Mouse (Mus musculus): ENCODE data around the gene Ifnk. TPM values are rescaled to one million over a fixed set of nuclear protein-coding genes. Genes with fewer than 3 reads are reported as not detected.

The Ifnk gene
- total and polyA plus RNA-seq, 2 experiments from 2014 or later = not detected

GRCm38 (mm10) chr4:35131592-35131991, 20.3 kb upstream of the Ifnk start:
- H3K27ac ChIP-seq (ENCODE audit: low read depth) = no peak overlapping the region
- TF ChIP-seq CTCF (IDR thresholded peaks at IDR 0.05; ENCODE audit: low read depth) = no peak
- TF ChIP-seq EP300 (IDR thresholded peaks at IDR 0.05; ENCODE audit: low read depth) = no peak
- no peak for ATAC-seq (ENCODE audit: insufficient read depth, low read depth)
- H3K4me1 ChIP-seq (ENCODE audit: control insufficient read depth, insufficient read depth) = no peaks in the 10 kb centered on the region
- 90% methylated on average over 4 of the region's 4 CpGs for WGBS
- no peaks in the 10 kb centered on the region for H3K9me3 ChIP-seq (replicated peaks; ENCODE audit: control insufficient read depth, low read length)
- no peak for DNase-seq (ENCODE audit: low spot score)
- no peaks in the 10 kb centered on the region for H3K27me3 ChIP-seq (ENCODE audit: control insufficient read depth, insufficient read depth, low read length)
- no peaks in the 10 kb centered on the region for H3K36me3 ChIP-seq (replicated peaks; ENCODE audit: control insufficient read depth, insufficient read depth, low read length)
- no peak overlapping the region for H3K4me3 ChIP-seq (ENCODE audit: low read depth, low read length)
- H3K4me2 ChIP-seq (ENCODE audit: low read depth, low read length) = no peak overlapping the region
- no peak overlapping the region for H3K9ac ChIP-seq (replicated peaks; ENCODE audit: low read depth, low read length)

- 77% methylated on average over 4 of the region's 4 CpGs for WGBS
Measured at GRCm38 (mm10) chr4:35133411-35133810, 18.4 kb upstream of the Ifnk start.

GRCm38 (mm10) chr4:35134846-35135611, 16.8 kb upstream of the Ifnk start:
- H3K4me2 ChIP-seq (ENCODE audit: low read depth, low read length) = no peak overlapping the region
- no peak for ATAC-seq (ENCODE audit: insufficient read depth, low read depth)
- no peak for DNase-seq (ENCODE audit: low spot score)
- H3K9me3 ChIP-seq (replicated peaks; ENCODE audit: control insufficient read depth, low read length) = no peaks in the 10 kb centered on the region
- H3K27me3 ChIP-seq (ENCODE audit: control insufficient read depth, insufficient read depth, low read length) = no peaks in the 10 kb centered on the region
- no peak overlapping the region for H3K9ac ChIP-seq (replicated peaks; ENCODE audit: low read depth, low read length)
- no peaks in the 10 kb centered on the region for H3K4me1 ChIP-seq (ENCODE audit: control insufficient read depth, insufficient read depth)
- no peak overlapping the region for H3K27ac ChIP-seq (ENCODE audit: low read depth)
- H3K36me3 ChIP-seq (replicated peaks; ENCODE audit: control insufficient read depth, insufficient read depth, low read length) = no peaks in the 10 kb centered on the region
- H3K4me3 ChIP-seq (ENCODE audit: low read depth, low read length) = no peak overlapping the region
- TF ChIP-seq EP300 (IDR thresholded peaks at IDR 0.05; ENCODE audit: low read depth) (no peak), CTCF (IDR thresholded peaks at IDR 0.05; ENCODE audit: low read depth) (no peak)
- WGBS = 82% methylated on average over 15 of the region's 15 CpGs

More at GRCm38 (mm10) chr4:35133411-35133810, 18.4 kb upstream of the Ifnk start:
- no peaks in the 10 kb centered on the region for H3K36me3 ChIP-seq (replicated peaks; ENCODE audit: control insufficient read depth, insufficient read depth, low read length)
- TF ChIP-seq EP300 (IDR thresholded peaks at IDR 0.05; ENCODE audit: low read depth) (no peak), CTCF (IDR thresholded peaks at IDR 0.05; ENCODE audit: low read depth) (no peak)
- DNase-seq (ENCODE audit: low spot score) = no peak
- H3K4me1 ChIP-seq (ENCODE audit: control insufficient read depth, insufficient read depth) = no peaks in the 10 kb centered on the region
- no peak overlapping the region for H3K9ac ChIP-seq (replicated peaks; ENCODE audit: low read depth, low read length)
- no peak for ATAC-seq (ENCODE audit: insufficient read depth, low read depth)
- no peaks in the 10 kb centered on the region for H3K9me3 ChIP-seq (replicated peaks; ENCODE audit: control insufficient read depth, low read length)
- H3K4me2 ChIP-seq (ENCODE audit: low read depth, low read length) = no peak overlapping the region
- H3K27ac ChIP-seq (ENCODE audit: low read depth) = no peak overlapping the region
- H3K4me3 ChIP-seq (ENCODE audit: low read depth, low read length) = no peak overlapping the region
- H3K27me3 ChIP-seq (ENCODE audit: control insufficient read depth, insufficient read depth, low read length) = no peaks in the 10 kb centered on the region

GRCm38 (mm10) chr4:35135806-35136205, 16.1 kb upstream of the Ifnk start:
- Histone ChIP-seq H3K4me2 (ENCODE audit: low read depth, low read length) (no peak overlapping the region), H3K4me3 (ENCODE audit: low read depth, low read length) (no peak overlapping the region), H3K9me3 (replicated peaks; ENCODE audit: control insufficient read depth, low read length) (no peaks in the 10 kb centered on the region), H3K9ac (replicated peaks; ENCODE audit: low read depth, low read length) (no peak overlapping the region), H3K4me1 (ENCODE audit: control insufficient read depth, insufficient read depth) (no peaks in the 10 kb centered on the region), H3K27me3 (ENCODE audit: control insufficient read depth, insufficient read depth, low read length) (no peaks in the 10 kb centered on the region), H3K36me3 (replicated peaks; ENCODE audit: control insufficient read depth, insufficient read depth, low read length) (no peaks in the 10 kb centered on the region), H3K27ac (ENCODE audit: low read depth) (no peak overlapping the region)
- 79% methylated on average over 4 of the region's 4 CpGs for WGBS
- no peak for DNase-seq (ENCODE audit: low spot score)
- TF ChIP-seq CTCF (IDR thresholded peaks at IDR 0.05; ENCODE audit: low read depth) (no peak), EP300 (IDR thresholded peaks at IDR 0.05; ENCODE audit: low read depth) (no peak)
- no peak for ATAC-seq (ENCODE audit: insufficient read depth, low read depth)

- Histone ChIP-seq H3K27me3 (ENCODE audit: control insufficient read depth, insufficient read depth, low read length) (no peaks in the 10 kb centered on the region), H3K4me2 (ENCODE audit: low read depth, low read length) (no peak overlapping the region), H3K4me1 (ENCODE audit: control insufficient read depth, insufficient read depth) (no peaks in the 10 kb centered on the region), H3K4me3 (ENCODE audit: low read depth, low read length) (no peak overlapping the region), H3K36me3 (replicated peaks; ENCODE audit: control insufficient read depth, insufficient read depth, low read length) (no peaks in the 10 kb centered on the region), H3K27ac (ENCODE audit: low read depth) (no peak overlapping the region), H3K9me3 (replicated peaks; ENCODE audit: control insufficient read depth, low read length) (no peaks in the 10 kb centered on the region), H3K9ac (replicated peaks; ENCODE audit: low read depth, low read length) (no peak overlapping the region)
- ATAC-seq (ENCODE audit: insufficient read depth, low read depth) (no peak), DNase-seq (ENCODE audit: low spot score) (no peak)
- no peak for TF ChIP-seq EP300 (IDR thresholded peaks at IDR 0.05; ENCODE audit: low read depth)
- no peak for TF ChIP-seq CTCF (IDR thresholded peaks at IDR 0.05; ENCODE audit: low read depth)
- WGBS = 34% methylated on average over 8 of the region's 8 CpGs
Measured at GRCm38 (mm10) chr4:35136996-35137395, 14.9 kb upstream of the Ifnk start.

- no peak for TF ChIP-seq CTCF (IDR thresholded peaks at IDR 0.05; ENCODE audit: low read depth)
- no peak for TF ChIP-seq EP300 (IDR thresholded peaks at IDR 0.05; ENCODE audit: low read depth)
- WGBS = 56% methylated on average over 6 of the region's 6 CpGs
- no peak for ATAC-seq (ENCODE audit: insufficient read depth, low read depth)
Measured at GRCm38 (mm10) chr4:35138077-35138476, 13.8 kb upstream of the Ifnk start.

More at GRCm38 (mm10) chr4:35138077-35138476, 13.8 kb upstream of the Ifnk start:
- Histone ChIP-seq H3K9me3 (replicated peaks; ENCODE audit: control insufficient read depth, low read length) (no peaks in the 10 kb centered on the region), H3K27ac (ENCODE audit: low read depth) (no peak overlapping the region), H3K4me1 (ENCODE audit: control insufficient read depth, insufficient read depth) (no peaks in the 10 kb centered on the region), H3K27me3 (ENCODE audit: control insufficient read depth, insufficient read depth, low read length) (no peaks in the 10 kb centered on the region), H3K4me3 (ENCODE audit: low read depth, low read length) (no peak overlapping the region), H3K36me3 (replicated peaks; ENCODE audit: control insufficient read depth, insufficient read depth, low read length) (no peaks in the 10 kb centered on the region), H3K4me2 (ENCODE audit: low read depth, low read length) (no peak overlapping the region), H3K9ac (replicated peaks; ENCODE audit: low read depth, low read length) (no peak overlapping the region)
- DNase-seq (ENCODE audit: low spot score) = no peak
